Mouse (Mus musculus) lung, adult 2 months (tissue): ENCODE data around the gene Marf1.

ENCODE experiments used
- CTCF ChIP-seq: fragments of 200-500 bp; IDR thresholded peaks from 2 replicates; pipeline ENCODE4 v1.5.1; 2011; ENCODE audit warnings: mild to moderate bottlenecking, low read length, control low read depth; ENCODE audit not compliant: insufficient read depth
- POLR2A ChIP-seq: fragments of 200-500 bp; IDR thresholded peaks from 2 replicates; pipeline ENCODE4 v1.6.1; 2011; ENCODE audit warnings: low read depth, mild to moderate bottlenecking, control low read depth, low read length, borderline replicate concordance; ENCODE audit errors: extremely low read depth

- no peak for TF ChIP-seq POLR2A
- TF ChIP-seq CTCF, result no peak
Measured at GRCm38 (mm10) chr16:14169706-14170105, 6.6 kb upstream of the Marf1 start.
